Mouse (Mus musculus): ENCODE measurements around the gene Ntn3. TPM values are rescaled to one million over a fixed set of nuclear protein-coding genes. Genes with fewer than 3 reads are reported as not detected.

Ntn3 gene
- polyA plus RNA-seq, 1 experiment from 2014 or later, result 3.8 TPM

DNA sequence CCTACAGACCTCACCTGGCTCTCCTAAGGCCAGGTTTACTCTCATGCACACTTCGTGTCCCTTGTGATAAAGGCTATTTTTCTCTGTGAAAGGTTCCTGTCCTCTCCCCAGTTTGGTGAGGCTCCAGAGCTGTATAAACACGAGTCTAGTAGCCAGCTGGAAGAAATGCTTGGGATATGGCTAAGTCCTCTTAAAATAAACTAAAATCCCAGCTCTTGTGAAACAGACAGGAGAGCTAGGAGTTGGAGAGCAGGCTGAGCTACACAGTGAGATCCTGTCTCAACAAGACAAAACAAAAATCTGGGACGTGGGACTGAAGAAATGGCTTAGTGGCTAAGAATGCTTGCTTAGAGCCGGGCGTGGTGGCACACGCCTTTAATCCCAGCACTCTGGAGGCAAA is 3.9 kb upstream of the Ntn3 start:
- 49% methylated on average over 6 of the region's 6 CpGs for WGBS
- H3K4me3 ChIP-seq (ENCODE audit: low read length), result no peak overlapping the region

DNA sequence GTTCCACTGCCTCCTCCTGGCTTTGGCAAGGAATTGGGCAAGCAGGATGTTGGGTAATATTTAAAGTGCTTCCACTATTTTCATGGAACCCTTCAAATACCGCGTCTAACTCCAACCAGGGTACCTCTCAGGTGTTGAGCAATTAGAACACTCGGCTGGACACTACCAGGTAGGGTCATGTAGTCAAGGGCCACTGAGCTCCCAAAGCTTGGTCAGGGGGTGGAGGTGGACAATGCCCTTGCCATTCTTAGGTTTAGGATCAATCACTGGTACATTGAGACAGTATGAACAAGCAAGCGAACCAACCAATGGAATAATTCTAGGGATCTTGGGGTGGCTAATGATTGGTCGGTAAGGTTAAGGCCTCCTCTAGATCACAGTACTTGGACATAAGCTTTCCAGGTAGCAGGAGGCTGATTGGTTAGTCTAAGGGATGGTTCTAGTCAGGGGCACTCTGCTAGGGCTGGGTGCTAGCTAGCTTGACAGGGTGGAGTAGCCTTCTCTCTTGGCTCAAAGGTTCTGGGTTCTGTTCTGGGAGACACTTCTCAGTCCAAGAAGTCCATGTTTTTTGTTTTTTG is 3.2 kb upstream of the Ntn3 start:
- H3K4me2 ChIP-seq (ENCODE audit: low read depth, low read length), result peak overlapping the region; percentile 96
- H3K4me3 ChIP-seq (ENCODE audit: low read length), result peak overlapping the region; percentile 54
- H3K27me3 ChIP-seq (ENCODE audit: control insufficient read depth, insufficient read depth, low read depth, low read length), result peaks cover 8% of the 10 kb centered on the region; the same call in 1 of the 2 replicates
- H3K36me3 ChIP-seq (ENCODE audit: control insufficient read depth, insufficient read depth, low read length), result peaks cover 13% of the 10 kb centered on the region
- no peaks in the 10 kb centered on the region for H3K9me3 ChIP-seq (ENCODE audit: control insufficient read depth, low read length)
- no peak for ATAC-seq (ENCODE audit: low read depth)
- H3K27ac ChIP-seq (ENCODE audit: low read length), result peak overlapping the region; percentile 37; the same call in 1 of the 2 replicates
- peaks cover 35% of the 10 kb centered on the region for H3K4me1 ChIP-seq (replicated peaks; ENCODE audit: control insufficient read depth, insufficient read depth, low read length)
- 28% methylated on average over 5 of the region's 5 CpGs for WGBS
- no peak overlapping the region; the same call in 1 of the 2 replicates for H3K9ac ChIP-seq (ENCODE audit: low read length)

More for the DNA sequence above, 3.9 kb upstream of the Ntn3 start:
- Histone ChIP-seq H3K4me1 (replicated peaks; ENCODE audit: control insufficient read depth, insufficient read depth, low read length) (peaks cover 28% of the 10 kb centered on the region), H3K27ac (ENCODE audit: low read length) (peak overlapping the region; percentile 37; the same call in 1 of the 2 replicates), H3K4me2 (ENCODE audit: low read depth, low read length) (no peak overlapping the region), H3K36me3 (ENCODE audit: control insufficient read depth, insufficient read depth, low read length) (peaks cover 13% of the 10 kb centered on the region), H3K9ac (ENCODE audit: low read length) (no peak overlapping the region), H3K27me3 (ENCODE audit: control insufficient read depth, insufficient read depth, low read depth, low read length) (peaks cover 2% of the 10 kb centered on the region; the same call in 1 of the 2 replicates), H3K9me3 (ENCODE audit: control insufficient read depth, low read length) (no peaks in the 10 kb centered on the region)
- ATAC-seq (ENCODE audit: low read depth), result no peak

DNA sequence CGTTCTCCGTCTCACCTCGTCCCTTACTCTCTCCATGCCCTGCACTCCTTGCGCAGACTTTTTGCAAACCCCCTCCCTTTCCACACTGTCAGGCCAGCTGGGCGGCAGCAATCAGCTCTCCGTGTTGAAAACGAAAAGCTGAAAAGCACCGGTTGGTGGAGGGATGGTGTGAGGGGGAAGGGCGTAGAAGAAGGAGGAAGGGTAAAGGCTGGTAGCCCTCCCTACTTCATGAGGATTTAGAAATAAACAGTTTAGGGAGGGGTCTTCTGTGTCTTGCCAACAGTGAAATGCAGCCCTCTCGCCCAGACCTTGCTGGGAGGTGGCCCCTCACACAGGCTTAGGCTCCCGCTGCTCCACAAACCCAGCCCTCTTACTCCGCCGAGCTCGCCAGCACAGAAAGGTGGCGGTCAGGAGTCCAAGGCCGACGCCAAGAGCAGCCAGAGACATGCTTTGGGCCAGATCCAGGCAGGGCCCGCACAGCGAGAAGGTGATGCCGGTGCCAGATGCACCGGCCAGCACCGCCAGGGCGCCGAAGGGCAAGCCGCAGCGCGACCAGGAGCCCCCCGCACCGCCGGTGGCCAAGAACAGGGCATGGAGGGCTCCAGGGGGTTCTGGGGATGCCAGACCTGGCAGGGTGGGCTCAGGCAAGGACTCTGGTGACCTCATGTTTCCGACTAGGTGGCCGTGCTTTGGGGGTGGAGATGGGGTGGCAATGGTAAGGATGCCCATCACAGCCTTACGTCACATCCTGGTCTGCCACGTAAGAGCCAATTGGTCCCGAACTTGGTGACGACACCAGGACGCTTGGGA is 2.5 kb upstream of the Ntn3 start:
- Histone ChIP-seq H3K27ac (ENCODE audit: low read length) (peak overlapping the region; percentile 51), H3K27me3 (ENCODE audit: control insufficient read depth, insufficient read depth, low read depth, low read length) (peaks cover 12% of the 10 kb centered on the region; the same call in 1 of the 2 replicates), H3K4me2 (ENCODE audit: low read depth, low read length) (peak overlapping the region; percentile 96), H3K4me1 (replicated peaks; ENCODE audit: control insufficient read depth, insufficient read depth, low read length) (peaks cover 42% of the 10 kb centered on the region), H3K9ac (ENCODE audit: low read length) (peak overlapping the region; percentile 74), H3K9me3 (ENCODE audit: control insufficient read depth, low read length) (no peaks in the 10 kb centered on the region), H3K36me3 (ENCODE audit: control insufficient read depth, insufficient read depth, low read length) (peaks cover 13% of the 10 kb centered on the region), H3K4me3 (ENCODE audit: low read length) (peak overlapping the region; percentile 54)
- peak; percentile 7 for ATAC-seq (ENCODE audit: low read depth)
- 3% methylated on average over 37 of the region's 37 CpGs for WGBS

DNA sequence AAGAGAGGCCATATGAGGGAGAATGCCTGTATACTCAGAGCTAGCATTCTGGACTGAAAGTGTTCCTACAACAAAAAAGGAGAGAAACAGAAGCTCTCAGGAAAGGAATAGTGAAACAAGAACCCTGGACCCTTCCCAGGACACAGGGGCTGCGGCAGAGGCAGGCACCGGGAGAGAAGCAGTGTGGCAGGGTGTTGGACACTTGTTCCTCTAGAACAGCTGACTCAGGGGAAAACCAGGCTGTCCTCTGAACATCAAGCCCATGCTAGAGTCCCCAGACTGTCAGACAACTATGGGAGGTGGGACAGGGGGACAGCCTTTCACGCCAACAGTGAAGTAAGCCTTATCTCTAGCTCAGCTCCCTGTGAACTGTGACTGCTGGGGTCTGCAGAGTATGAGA is 1.3 kb upstream of the Ntn3 start:
- Histone ChIP-seq H3K4me2 (ENCODE audit: low read depth, low read length) (no peak overlapping the region), H3K4me1 (replicated peaks; ENCODE audit: control insufficient read depth, insufficient read depth, low read length) (peaks cover 54% of the 10 kb centered on the region)

DNA sequence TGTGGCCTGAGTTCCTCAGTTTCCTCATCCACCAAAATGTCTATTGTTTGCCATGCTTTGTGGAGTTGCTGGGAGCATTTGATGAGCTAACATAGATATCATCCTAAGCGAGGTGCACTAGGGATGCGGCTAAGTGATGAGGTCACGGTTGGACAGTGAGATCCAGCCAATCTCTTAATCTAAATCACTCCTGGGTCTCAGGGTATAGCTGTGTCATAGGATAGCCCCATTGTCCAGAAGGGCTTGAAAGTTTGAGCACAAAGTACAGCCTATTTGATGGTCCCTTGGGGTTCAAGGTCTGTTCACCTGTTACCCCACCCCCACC is 547 bp upstream of the Ntn3 start:
- ATAC-seq (ENCODE audit: low read depth), result no peak
- no peak overlapping the region for H3K4me3 ChIP-seq (ENCODE audit: low read length)

More for the DNA sequence above, 1.3 kb upstream of the Ntn3 start:
- Histone ChIP-seq H3K9ac (ENCODE audit: low read length) (no peak overlapping the region), H3K9me3 (ENCODE audit: control insufficient read depth, low read length) (no peaks in the 10 kb centered on the region), H3K4me3 (ENCODE audit: low read length) (no peak overlapping the region), H3K27ac (ENCODE audit: low read length) (no peak overlapping the region), H3K27me3 (ENCODE audit: control insufficient read depth, insufficient read depth, low read depth, low read length) (peaks cover 21% of the 10 kb centered on the region), H3K36me3 (ENCODE audit: control insufficient read depth, insufficient read depth, low read length) (peaks cover 2% of the 10 kb centered on the region)
- WGBS, result 72% methylated on average over 3 of the region's 3 CpGs
- ATAC-seq (ENCODE audit: low read depth), result no peak

DNA sequence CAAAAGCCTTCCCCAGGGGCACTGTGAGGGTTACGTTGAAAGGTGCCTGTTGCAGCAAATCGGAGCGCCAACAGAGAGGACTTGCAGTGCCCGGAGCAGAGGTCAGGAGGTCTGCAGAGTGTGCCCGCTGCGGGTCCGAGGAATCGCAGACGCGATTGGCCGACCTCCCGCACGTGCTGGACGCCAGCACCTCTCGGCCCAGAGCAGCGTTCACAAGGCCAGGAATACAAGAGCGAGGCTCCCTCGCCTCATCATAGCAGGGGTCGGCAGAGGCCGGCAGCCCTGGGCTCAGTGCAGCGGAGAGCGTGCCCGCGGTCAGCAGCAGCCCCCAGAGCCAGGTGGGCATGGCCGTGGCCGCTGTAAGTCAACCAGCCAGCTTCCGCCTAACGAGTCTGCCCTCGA is 689 bp downstream of the Ntn3 start:
- Histone ChIP-seq H3K4me3 (ENCODE audit: low read length) (peak overlapping the region; percentile 72), H3K27ac (ENCODE audit: low read length) (peak overlapping the region; percentile 87), H3K4me2 (ENCODE audit: low read depth, low read length) (peak overlapping the region; percentile 96), H3K36me3 (ENCODE audit: control insufficient read depth, insufficient read depth, low read length) (no peaks in the 10 kb centered on the region), H3K4me1 (replicated peaks; ENCODE audit: control insufficient read depth, insufficient read depth, low read length) (peaks cover 63% of the 10 kb centered on the region), H3K27me3 (ENCODE audit: control insufficient read depth, insufficient read depth, low read depth, low read length) (peaks cover 21% of the 10 kb centered on the region), H3K9ac (ENCODE audit: low read length) (peak overlapping the region; percentile 77), H3K9me3 (ENCODE audit: control insufficient read depth, low read length) (no peaks in the 10 kb centered on the region)
- WGBS, result 3% methylated on average over 29 of the region's 29 CpGs
- ATAC-seq (ENCODE audit: low read depth), result peak; percentile 2; the same call in 1 of the 2 replicates

More for the DNA sequence above, 547 bp upstream of the Ntn3 start:
- H3K9ac ChIP-seq (ENCODE audit: low read length), result no peak overlapping the region; the same call in 1 of the 2 replicates
- peaks cover 21% of the 10 kb centered on the region for H3K27me3 ChIP-seq (ENCODE audit: control insufficient read depth, insufficient read depth, low read depth, low read length)
- H3K4me1 ChIP-seq (replicated peaks; ENCODE audit: control insufficient read depth, insufficient read depth, low read length), result peaks cover 55% of the 10 kb centered on the region
- WGBS, result 61% methylated on average over 3 of the region's 3 CpGs
- no peak overlapping the region for H3K4me2 ChIP-seq (ENCODE audit: low read depth, low read length)
- no peaks in the 10 kb centered on the region for H3K9me3 ChIP-seq (ENCODE audit: control insufficient read depth, low read length)
- H3K27ac ChIP-seq (ENCODE audit: low read length), result peak overlapping the region; percentile 87
- no peaks in the 10 kb centered on the region for H3K36me3 ChIP-seq (ENCODE audit: control insufficient read depth, insufficient read depth, low read length)

DNA sequence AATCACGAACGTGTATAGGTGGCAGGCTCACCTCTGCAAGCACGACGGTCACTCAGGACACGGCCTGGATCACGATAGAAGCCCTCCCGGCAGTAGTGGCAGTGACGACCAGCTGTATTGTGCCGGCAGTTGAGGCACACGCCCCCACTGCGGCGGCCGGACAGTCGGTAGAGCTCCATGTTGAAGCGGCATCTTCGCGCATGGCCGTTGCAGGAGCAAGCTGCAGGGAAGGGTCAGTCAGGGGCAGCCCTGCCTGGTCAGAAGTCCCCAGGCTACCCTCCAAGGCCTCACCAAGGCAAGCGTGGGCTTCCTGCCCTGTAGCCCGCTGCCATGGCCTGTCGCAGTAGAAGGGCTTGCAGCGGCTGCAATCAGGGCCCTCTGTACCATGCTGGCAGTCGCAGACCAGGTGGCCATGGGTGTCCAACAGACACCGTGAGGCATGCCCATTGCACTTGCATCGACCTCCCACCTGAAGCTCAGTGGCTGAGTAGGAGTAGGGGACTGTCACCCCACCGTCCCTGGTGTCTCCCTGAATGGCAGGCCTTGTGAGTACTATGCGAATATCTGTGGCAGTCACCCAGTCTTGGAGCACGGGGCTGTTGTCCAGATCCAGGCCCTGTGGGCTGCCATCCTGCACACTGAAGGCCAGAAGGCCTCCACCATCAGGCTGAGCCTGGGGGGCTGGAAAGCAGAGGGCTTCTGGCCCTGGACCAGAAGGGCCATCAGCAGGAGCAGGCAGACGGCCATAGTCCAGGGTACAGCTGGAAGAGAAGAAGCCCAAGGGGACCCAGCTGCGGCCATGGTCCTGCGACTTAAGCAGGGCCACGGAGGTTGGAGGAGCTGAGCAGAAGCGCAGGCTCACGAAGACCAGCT is 1.3 kb downstream of the Ntn3 start:
- Histone ChIP-seq H3K4me1 (replicated peaks; ENCODE audit: control insufficient read depth, insufficient read depth, low read length) (peaks cover 63% of the 10 kb centered on the region), H3K9ac (ENCODE audit: low read length) (peak overlapping the region; percentile 77), H3K36me3 (ENCODE audit: control insufficient read depth, insufficient read depth, low read length) (no peaks in the 10 kb centered on the region), H3K9me3 (ENCODE audit: control insufficient read depth, low read length) (no peaks in the 10 kb centered on the region), H3K27me3 (ENCODE audit: control insufficient read depth, insufficient read depth, low read depth, low read length) (peaks cover 21% of the 10 kb centered on the region), H3K4me2 (ENCODE audit: low read depth, low read length) (peak overlapping the region; percentile 96), H3K4me3 (ENCODE audit: low read length) (peak overlapping the region; percentile 72), H3K27ac (ENCODE audit: low read length) (peak overlapping the region; percentile 87)
- no peak for ATAC-seq (ENCODE audit: low read depth)
- 55% methylated on average over 34 of the region's 34 CpGs for WGBS

DNA sequence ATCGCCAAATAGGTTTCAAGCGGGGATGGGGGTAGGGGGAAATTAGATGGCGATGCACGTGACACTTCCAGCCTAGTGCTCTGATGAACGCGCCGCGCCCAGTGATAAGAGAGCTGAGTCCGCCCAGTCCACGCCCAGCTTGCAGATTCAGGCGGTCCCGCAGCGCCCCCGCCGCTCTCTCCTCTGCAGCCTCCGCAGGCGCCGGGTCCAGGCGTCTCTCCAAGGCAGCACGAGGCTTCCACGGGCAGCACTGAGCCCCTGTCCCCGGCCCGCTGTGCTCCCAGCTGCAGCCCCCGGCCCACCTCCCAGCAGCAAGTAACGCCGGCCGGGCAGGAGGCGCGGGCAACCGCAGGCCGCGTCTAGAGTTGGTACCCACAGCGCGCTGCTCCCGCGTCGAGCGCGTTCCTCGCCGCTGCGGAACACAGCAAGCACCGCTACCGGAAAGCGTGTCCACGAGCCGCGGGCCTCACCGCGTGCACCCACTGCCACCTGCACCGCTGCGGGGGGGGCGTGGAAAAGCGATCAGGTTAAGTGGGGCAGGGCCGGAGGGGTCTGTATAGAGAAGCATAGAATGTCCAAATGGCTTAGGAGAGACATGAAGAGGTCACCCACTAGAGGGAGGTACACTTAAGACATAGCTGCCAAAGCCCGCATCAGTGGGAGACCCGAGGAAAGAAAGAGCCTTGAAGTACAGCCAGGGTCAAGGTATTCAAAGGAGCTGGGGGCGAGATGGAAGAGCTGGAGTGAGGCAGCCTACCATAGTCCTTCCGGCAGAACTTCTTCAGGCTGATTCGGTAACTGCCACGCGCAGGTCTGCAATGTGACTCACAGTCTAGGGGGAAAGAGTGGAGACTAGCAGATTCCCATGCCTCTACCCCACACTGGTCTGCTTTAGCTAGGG is 2.6 kb downstream of the Ntn3 start:
- peaks cover 21% of the 10 kb centered on the region for H3K27me3 ChIP-seq (ENCODE audit: control insufficient read depth, insufficient read depth, low read depth, low read length)
- peak; percentile 32 for ATAC-seq (ENCODE audit: low read depth)
- H3K4me1 ChIP-seq (replicated peaks; ENCODE audit: control insufficient read depth, insufficient read depth, low read length), result peaks cover 55% of the 10 kb centered on the region
- H3K4me3 ChIP-seq (ENCODE audit: low read length), result peak overlapping the region; percentile 72
- H3K9ac ChIP-seq (ENCODE audit: low read length), result peak overlapping the region; percentile 63
- no peaks in the 10 kb centered on the region for H3K36me3 ChIP-seq (ENCODE audit: control insufficient read depth, insufficient read depth, low read length)
- 5% methylated on average over 61 of the region's 62 CpGs for WGBS
- peak overlapping the region; percentile 96 for H3K4me2 ChIP-seq (ENCODE audit: low read depth, low read length)
- H3K9me3 ChIP-seq (ENCODE audit: control insufficient read depth, low read length), result no peaks in the 10 kb centered on the region
- no peak overlapping the region for H3K27ac ChIP-seq (ENCODE audit: low read length)
